Mouse (Mus musculus): ENCODE measurements around the gene Igf1r.

DNA sequence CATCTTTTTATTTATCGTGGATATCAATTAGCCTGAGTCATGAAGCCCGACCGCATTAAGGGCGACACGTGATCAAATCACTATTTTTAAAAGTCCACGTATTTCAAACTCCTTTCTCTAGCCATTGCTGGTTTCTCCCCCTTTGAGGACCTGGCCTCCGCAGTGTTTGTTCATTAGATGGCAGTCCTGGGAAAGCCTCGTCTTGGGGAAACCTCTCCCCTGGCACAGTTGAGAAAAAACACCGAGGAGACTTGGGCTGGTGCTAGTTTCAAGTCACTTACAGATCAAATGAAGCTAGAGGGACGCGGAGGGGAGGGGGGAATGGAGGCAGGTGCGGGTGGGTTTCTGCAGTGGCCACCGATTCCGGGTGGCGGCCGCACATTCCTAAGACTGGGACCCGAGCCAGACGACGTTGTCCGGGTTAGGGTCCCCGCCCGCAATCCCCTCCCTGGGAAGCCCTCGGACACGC, 2.2 kb upstream of the Igf1r start:
- TF ChIP-seq MAFK (IDR thresholded peaks at IDR 0.05; ENCODE audit: insufficient read depth, low read depth, low read length) (no peak), ZC3H11A (IDR thresholded peaks at IDR 0.05; ENCODE audit: borderline replicate concordance, low read depth, low read length) (no peak)
